Mouse (Mus musculus): Measurements from ENCODE around the gene Bri3. TPM values are rescaled to one million over a fixed set of nuclear protein-coding genes. Genes with fewer than 3 reads are reported as not detected.

Bri3 gene
- polyA plus RNA-seq, 1 experiment from 2014 or later: 137 TPM

DNA sequence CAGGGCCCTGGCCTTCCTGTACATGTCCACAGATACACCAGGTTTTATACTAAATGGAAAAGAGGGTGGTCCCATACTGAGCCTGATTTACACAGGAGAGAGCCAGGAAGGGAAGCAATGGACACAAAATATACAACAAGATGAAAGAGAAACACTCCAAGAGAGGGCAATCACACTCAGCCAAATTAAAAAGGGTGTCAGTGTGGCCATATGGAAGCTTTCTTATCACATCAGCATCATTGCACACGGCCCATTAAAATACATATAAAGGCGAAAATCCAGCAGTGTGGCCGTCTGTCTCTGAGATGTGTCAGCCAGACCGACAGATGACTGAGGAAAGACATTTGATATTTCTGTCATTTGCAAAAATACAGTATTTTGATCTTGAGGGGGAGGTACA lies 168.5 kb downstream of the Bri3 start:
- H3K9me3 ChIP-seq: no peaks in the 10 kb centered on the region
- no peak overlapping the region for H3K4me2 ChIP-seq (replicated peaks)
- WGBS: 79% methylated on average over 4 of the region's 4 CpGs
- H3K4me3 ChIP-seq (replicated peaks): no peak overlapping the region
- H3K27me3 ChIP-seq: no peaks in the 10 kb centered on the region
- H3K9ac ChIP-seq (replicated peaks): no peak overlapping the region
- no peaks in the 10 kb centered on the region for H3K36me3 ChIP-seq
- ATAC-seq: no peak
- H3K27ac ChIP-seq: no peak overlapping the region
- peaks cover 13% of the 10 kb centered on the region for H3K4me1 ChIP-seq (replicated peaks)

DNA sequence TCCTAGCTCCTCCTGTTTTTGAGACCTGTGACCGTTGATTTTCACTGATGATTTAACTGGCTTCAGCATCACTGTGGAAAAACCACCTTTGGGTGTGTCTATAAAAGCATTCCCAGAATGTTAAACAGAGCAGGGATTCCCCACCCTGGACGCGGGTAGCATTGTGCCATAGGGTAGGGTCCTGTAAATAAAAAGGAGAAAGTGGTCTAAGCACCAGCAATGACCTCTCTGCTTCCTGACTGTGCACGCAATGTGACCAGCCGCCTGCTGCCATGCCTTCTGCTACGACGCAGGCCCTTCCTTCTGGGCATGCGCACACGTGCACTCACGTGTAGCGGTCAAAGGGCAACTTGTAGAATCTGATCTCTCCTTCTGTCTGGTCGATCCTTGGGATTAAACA lies 174.2 kb downstream of the Bri3 start:
- Histone ChIP-seq H3K4me2 (replicated peaks) (no peak overlapping the region), H3K27ac (no peak overlapping the region), H3K36me3 (no peaks in the 10 kb centered on the region), H3K4me1 (replicated peaks) (no peaks in the 10 kb centered on the region), H3K9ac (replicated peaks) (no peak overlapping the region), H3K9me3 (no peaks in the 10 kb centered on the region), H3K4me3 (replicated peaks) (no peak overlapping the region), H3K27me3 (no peaks in the 10 kb centered on the region)
- no peak for ATAC-seq
- 91% methylated on average over 12 of the region's 12 CpGs for WGBS

DNA sequence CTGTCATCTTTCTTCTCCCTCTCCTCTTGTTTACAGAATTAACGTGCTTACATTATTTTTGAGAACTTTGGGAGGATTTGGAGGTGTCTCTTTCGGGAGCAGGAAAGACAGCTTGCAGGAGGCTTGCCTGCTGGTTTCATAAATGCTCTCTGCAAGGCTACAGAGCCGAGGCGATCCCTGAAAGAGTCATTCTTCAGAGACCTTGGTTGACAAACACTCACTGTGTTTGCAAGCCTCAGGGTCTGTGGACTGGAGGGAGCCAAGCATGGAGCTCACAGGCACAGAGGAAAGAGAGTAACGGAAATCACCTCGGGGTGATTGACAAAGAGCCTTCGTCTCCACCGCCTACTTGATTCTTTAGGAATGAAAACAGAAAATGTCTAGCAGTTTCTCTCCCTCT lies 175.8 kb downstream of the Bri3 start:
- Histone ChIP-seq H3K27me3 (no peaks in the 10 kb centered on the region), H3K4me1 (replicated peaks) (no peaks in the 10 kb centered on the region), H3K4me3 (replicated peaks) (no peak overlapping the region), H3K27ac (no peak overlapping the region), H3K4me2 (replicated peaks) (no peak overlapping the region), H3K36me3 (no peaks in the 10 kb centered on the region), H3K9ac (replicated peaks) (no peak overlapping the region), H3K9me3 (no peaks in the 10 kb centered on the region)
- WGBS: 79% methylated on average over 8 of the region's 8 CpGs
- ATAC-seq: no peak

DNA sequence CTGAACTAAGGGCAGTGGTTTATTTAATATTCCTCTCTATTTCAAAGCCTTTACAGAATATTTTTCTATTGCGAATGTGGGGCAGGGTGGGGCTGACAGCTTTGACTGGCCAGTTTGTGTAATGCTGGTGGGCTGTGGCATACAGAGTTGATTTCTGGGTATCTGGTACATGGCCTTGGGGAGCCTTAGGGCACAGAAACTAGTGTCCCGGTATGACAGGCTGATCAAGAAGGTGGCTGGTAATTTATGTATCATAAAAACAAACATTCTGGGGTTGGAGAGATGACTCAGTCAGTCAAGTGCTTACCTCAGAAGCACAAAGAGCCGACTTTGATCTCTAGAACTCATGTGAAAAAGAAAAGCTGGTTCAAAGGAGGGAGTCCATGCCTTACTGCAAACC lies 182.5 kb downstream of the Bri3 start:
- 0 out of 2 replicates have a peak, but pooled peaks cover 2% of the 10 kb centered on the region for H3K4me1 ChIP-seq (replicated peaks)
- WGBS: 79% methylated on average over 3 of the region's 3 CpGs
- H3K4me3 ChIP-seq (replicated peaks): no peak overlapping the region
- ATAC-seq: no peak
- no peaks in the 10 kb centered on the region for H3K27me3 ChIP-seq
- no peak overlapping the region for H3K9ac ChIP-seq (replicated peaks)
- no peaks in the 10 kb centered on the region for H3K36me3 ChIP-seq
- no peak overlapping the region for H3K27ac ChIP-seq
- no peaks in the 10 kb centered on the region for H3K9me3 ChIP-seq
- no peak overlapping the region for H3K4me2 ChIP-seq (replicated peaks)

DNA sequence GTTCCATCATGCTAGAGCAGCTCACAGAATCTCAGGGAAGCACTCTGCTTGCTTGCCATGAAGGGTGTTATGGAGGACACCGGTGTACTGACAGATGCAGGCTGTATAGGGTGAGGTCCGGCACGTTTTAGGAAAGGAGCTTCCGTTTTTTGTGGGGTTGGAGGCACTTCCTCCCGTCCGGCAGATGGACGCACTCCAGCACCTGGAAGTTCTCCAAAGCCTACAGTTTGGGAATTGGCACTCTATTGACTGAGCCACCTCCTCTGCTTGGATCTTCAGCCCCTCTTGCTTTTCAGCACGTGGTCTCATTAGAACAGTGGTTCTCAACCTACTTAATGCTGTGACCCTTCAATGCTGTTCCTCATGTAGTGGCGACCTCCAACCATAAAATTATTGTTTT lies 183.6 kb downstream of the Bri3 start:
- Histone ChIP-seq H3K27ac (no peak overlapping the region), H3K4me2 (replicated peaks) (no peak overlapping the region), H3K9me3 (no peaks in the 10 kb centered on the region), H3K4me1 (replicated peaks) (0 out of 2 replicates have a peak, but pooled peaks cover 2% of the 10 kb centered on the region), H3K27me3 (no peaks in the 10 kb centered on the region), H3K9ac (replicated peaks) (no peak overlapping the region), H3K4me3 (replicated peaks) (no peak overlapping the region), H3K36me3 (no peaks in the 10 kb centered on the region)
- ATAC-seq: no peak
- WGBS: 84% methylated on average over 9 of the region's 9 CpGs

DNA sequence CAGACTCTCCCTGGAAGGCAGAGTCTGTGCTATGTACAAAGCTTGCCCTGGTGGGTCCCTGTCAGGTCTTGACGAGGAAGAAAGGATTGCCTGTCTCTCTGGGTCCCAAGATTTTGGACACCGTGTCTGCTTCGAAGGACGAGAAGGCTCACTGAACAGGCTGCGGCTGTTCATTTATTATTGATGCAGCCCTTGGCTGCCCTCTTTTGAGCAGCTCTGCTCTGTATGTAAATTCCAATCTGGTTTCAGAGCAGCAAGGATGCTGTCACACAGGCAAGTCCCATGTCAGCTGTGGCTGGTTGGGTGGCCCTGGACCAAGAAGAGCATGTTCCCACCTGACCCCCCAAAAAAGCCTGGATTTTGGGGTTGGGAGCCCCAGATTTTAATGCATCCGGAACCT lies 187.2 kb downstream of the Bri3 start:
- Histone ChIP-seq H3K27ac (peak overlapping the region; percentile 62), H3K4me1 (replicated peaks) (0 out of 2 replicates have a peak, but pooled peaks cover 2% of the 10 kb centered on the region), H3K9me3 (no peaks in the 10 kb centered on the region), H3K4me2 (replicated peaks) (no peak overlapping the region), H3K27me3 (no peaks in the 10 kb centered on the region), H3K9ac (replicated peaks) (no peak overlapping the region), H3K4me3 (replicated peaks) (no peak overlapping the region), H3K36me3 (no peaks in the 10 kb centered on the region)
- 71% methylated on average over 6 of the region's 6 CpGs for WGBS
- 0 out of 2 replicates have a peak, but pooled peaks have one; percentile 56 for ATAC-seq

DNA sequence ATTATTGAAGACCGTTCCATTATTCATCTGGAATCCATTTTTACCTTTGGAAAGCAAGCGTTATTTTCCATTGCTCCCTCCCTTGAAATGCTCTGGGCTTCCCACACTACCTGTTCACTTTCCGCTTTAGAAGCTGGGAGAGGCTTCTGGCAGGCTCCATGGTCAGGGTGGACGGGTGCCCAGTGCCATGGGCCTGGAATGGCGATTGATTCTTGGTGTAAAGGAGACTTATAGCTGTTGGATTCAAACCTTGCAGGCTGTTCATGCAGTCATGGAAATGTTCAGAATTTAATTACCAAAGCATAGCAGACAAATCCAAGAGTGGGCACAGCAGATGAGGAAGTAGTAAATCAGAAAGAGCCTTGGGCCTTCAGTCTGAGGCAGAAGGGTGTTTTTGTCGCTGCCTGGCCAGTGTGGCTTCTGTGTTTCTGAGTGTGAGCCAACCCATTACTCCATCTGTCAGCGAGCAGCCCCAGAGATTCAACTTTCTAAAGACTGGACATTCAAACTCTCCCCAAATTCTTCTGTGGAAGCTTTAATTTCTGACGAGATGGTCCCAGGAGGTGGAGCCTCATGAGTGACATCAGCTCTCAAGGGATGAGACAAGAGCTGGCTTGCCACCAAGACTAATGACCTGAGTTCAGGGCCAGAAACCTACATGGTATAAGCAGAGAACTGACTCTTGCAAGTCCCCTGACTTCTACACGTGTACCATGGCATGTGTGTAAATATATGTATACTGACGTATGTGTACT lies 195.2 kb downstream of the Bri3 start:
- Histone ChIP-seq H3K27ac (no peak overlapping the region), H3K9me3 (no peaks in the 10 kb centered on the region), H3K4me2 (replicated peaks) (no peak overlapping the region), H3K4me1 (replicated peaks) (no peaks in the 10 kb centered on the region), H3K27me3 (no peaks in the 10 kb centered on the region), H3K36me3 (no peaks in the 10 kb centered on the region), H3K9ac (replicated peaks) (no peak overlapping the region), H3K4me3 (replicated peaks) (no peak overlapping the region)
- 88% methylated on average over 10 of the region's 10 CpGs for WGBS
- no peak for ATAC-seq

DNA sequence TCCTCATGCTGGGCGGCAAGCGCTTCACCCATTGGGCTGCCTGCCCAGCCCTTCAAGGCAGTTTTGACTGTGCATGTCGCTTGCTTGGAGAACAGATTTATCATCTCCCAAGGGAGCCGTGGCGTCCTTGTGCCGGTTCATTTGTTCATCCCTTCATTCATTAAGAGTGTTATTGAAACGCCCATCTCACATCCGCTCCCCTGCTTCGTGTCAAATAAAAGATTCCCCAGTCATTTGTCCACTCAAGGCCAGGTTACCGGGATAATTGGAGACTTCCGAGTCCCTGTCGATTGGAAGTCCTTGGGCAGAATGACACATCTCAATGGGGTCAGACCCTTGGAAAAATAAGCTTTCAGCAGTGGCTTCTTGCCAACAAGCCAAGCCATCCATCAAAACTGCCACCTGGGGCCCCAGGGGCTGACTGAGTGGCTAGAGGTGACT lies 197.6 kb downstream of the Bri3 start:
- no peak overlapping the region for H3K4me3 ChIP-seq (replicated peaks)
- H3K4me2 ChIP-seq (replicated peaks): no peak overlapping the region
- no peaks in the 10 kb centered on the region for H3K4me1 ChIP-seq (replicated peaks)
- no peak overlapping the region for H3K27ac ChIP-seq
- H3K9ac ChIP-seq (replicated peaks): no peak overlapping the region
- 67% methylated on average over 12 of the region's 12 CpGs for WGBS
- H3K27me3 ChIP-seq: no peaks in the 10 kb centered on the region
- no peak for ATAC-seq
- H3K9me3 ChIP-seq: no peaks in the 10 kb centered on the region; the same call in 1 of the 2 replicates
- H3K36me3 ChIP-seq: no peaks in the 10 kb centered on the region

DNA sequence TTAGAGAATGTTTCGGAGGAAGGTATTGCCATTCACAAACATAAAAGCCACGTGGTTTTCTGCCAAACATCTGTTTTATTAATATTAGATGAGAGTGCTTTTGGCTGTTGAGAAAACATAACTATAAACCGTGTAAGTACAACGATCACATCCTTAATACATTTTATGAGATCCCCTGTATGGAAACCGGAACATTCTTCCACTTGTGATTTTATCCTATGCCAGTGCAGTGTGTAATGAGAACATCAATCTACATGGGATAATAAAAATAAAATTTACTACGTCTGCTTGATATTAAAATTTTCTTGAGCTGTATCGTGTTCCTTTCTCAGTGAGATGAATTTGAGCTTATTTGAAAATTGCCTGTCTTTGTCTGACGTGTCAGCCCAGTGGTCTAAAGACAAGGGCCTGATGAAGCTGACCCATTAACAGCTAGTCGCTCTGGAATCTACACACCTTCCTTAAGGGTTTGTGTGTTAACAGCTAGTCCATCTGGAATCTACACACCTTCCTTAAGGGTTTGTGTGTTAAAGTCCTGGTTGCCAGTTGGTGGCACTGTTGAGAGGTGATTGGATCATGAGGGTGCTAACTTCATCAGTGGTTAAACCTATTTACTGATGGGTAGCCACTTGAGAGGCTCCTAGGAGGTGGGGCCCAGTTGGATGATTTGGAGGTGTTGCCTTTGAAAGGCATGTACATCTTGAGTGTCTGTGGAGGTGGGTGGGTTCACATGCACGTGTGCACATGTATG lies 202.4 kb downstream of the Bri3 start:
- Histone ChIP-seq H3K4me2 (replicated peaks) (no peak overlapping the region), H3K4me3 (replicated peaks) (no peak overlapping the region), H3K9me3 (no peaks in the 10 kb centered on the region; the same call in 1 of the 2 replicates), H3K36me3 (no peaks in the 10 kb centered on the region), H3K9ac (replicated peaks) (no peak overlapping the region), H3K27ac (no peak overlapping the region), H3K27me3 (no peaks in the 10 kb centered on the region), H3K4me1 (replicated peaks) (no peaks in the 10 kb centered on the region)
- ATAC-seq: no peak
- WGBS: 82% methylated on average over 10 of the region's 10 CpGs

DNA sequence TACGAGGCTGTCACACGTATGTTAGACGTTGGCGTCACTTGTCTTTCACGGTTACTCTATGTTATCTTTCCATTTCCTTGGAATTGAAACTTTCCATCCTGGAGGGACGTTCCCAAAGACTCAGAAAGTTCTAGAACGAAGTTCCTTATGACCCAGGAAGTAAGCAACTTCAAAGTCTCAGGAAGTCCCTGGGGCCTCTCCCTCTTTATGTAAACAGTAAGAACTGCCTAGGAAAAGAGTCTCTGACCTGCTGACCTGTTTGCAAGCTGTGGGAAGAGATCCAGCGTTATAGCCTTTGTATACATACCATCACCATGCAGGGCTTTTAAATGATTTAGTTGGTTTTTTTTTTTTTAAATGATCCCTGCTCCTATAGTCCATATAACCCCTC lies 203.0 kb downstream of the Bri3 start:
- 82% methylated on average over 8 of the region's 8 CpGs for WGBS
- H3K27me3 ChIP-seq: no peaks in the 10 kb centered on the region
- no peak overlapping the region for H3K9ac ChIP-seq (replicated peaks)
- H3K4me3 ChIP-seq (replicated peaks): no peak overlapping the region
- H3K36me3 ChIP-seq: no peaks in the 10 kb centered on the region
- no peaks in the 10 kb centered on the region; the same call in 1 of the 2 replicates for H3K9me3 ChIP-seq
- no peak for ATAC-seq
- no peaks in the 10 kb centered on the region for H3K4me1 ChIP-seq (replicated peaks)
- no peak overlapping the region for H3K27ac ChIP-seq
- no peak overlapping the region for H3K4me2 ChIP-seq (replicated peaks)

DNA sequence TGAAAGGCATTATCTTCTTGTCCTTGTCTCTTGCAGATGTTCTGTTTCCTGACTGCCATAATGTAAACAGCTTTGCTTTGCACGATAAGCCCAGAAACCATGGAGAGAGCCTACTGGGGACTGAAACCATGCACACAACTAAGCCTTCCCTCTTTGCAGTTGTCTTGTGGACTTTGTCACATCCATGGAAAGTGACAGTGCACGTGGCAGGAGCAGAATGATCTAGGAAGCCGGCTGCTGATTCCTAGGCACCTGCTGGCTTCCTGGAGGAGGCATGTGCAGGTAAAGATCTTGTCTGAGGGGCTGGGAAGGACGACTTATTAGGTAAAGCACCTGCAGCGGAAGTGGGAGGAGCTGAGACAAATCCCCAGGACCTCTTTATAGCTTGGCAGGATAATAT lies 203.7 kb downstream of the Bri3 start:
- H3K36me3 ChIP-seq: no peaks in the 10 kb centered on the region
- H3K4me2 ChIP-seq (replicated peaks): no peak overlapping the region
- no peak for ATAC-seq
- H3K9ac ChIP-seq (replicated peaks): no peak overlapping the region
- H3K27ac ChIP-seq: no peak overlapping the region
- 53% methylated on average over 5 of the region's 5 CpGs for WGBS
- H3K27me3 ChIP-seq: no peaks in the 10 kb centered on the region
- no peak overlapping the region for H3K4me3 ChIP-seq (replicated peaks)
- H3K9me3 ChIP-seq: no peaks in the 10 kb centered on the region; the same call in 1 of the 2 replicates
- no peaks in the 10 kb centered on the region for H3K4me1 ChIP-seq (replicated peaks)

DNA sequence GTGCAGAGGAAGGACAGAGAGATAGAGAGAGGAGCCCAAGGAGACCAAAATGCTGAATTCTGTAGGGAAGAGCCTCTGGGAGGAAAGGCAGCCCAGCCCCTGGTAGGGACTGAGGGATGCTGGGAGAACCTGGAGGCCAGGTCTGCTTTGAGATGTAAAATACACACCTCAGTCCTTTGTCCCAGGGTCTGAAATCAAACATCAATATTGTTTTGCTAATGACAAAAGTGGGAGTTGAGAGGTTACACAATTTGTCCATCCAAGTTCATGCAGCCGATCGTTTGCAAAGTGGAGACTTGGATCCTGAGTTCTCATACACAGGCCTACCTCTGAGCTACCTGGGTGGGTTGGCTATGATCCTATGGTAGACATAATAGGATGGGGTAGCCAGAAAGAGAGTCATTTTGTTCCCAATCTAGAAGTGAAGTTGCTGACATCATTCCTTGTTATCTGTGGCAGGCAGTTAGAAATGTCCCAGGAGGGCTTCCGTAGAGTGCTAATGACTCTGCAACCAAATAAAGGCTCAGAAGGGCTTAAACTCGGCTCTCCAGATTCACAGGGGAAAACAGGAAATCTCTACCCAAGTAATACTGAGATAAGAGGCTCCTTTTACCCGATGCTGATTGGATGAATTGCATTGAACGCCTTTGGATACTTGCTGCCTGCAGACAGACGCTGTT lies 208.7 kb downstream of the Bri3 start:
- H3K4me1 ChIP-seq (replicated peaks): peaks cover 6% of the 10 kb centered on the region
- H3K9me3 ChIP-seq: no peaks in the 10 kb centered on the region
- H3K27me3 ChIP-seq: no peaks in the 10 kb centered on the region
- H3K4me2 ChIP-seq (replicated peaks): no peak overlapping the region
- no peak overlapping the region for H3K9ac ChIP-seq (replicated peaks)
- H3K27ac ChIP-seq: no peak overlapping the region
- no peak for ATAC-seq
- 66% methylated on average over 7 of the region's 7 CpGs for WGBS
- no peak overlapping the region for H3K4me3 ChIP-seq (replicated peaks)
- no peaks in the 10 kb centered on the region for H3K36me3 ChIP-seq
